Mouse (Mus musculus) spleen, adult 2 months (tissue): Measurements from ENCODE around the gene Hoxc9. TPM values are rescaled to one million over a fixed set of nuclear protein-coding genes. Genes with fewer than 3 reads are reported as not detected.

Source experiments
- DNase-seq, 2 experiments: peaks; one replicate each; pipeline versions ENCODE4 v3.0.0 to v3.0.0-alpha.2; 2012 to 2021; ENCODE audit warnings: low spot score in 2 of 2, low read depth in 1 of 2
- H3K27ac ChIP-seq: fragments of 200-500 bp; 2 replicates; pipeline ENCODE4 v1.5.1; 2012; ENCODE audit warnings: low read length, inconsistent platforms; ENCODE audit not compliant: insufficient read depth
- H3K27me3 ChIP-seq: fragments of 200-500 bp; 2 replicates; pipeline ENCODE4 v1.6.1; 2012; ENCODE audit warnings: mild to moderate bottlenecking, moderate library complexity, low read length, inconsistent platforms; ENCODE audit not compliant: control insufficient read depth, insufficient read depth
- H3K36me3 ChIP-seq: fragments of 200-500 bp; 2 replicates; pipeline ENCODE4 v1.6.1; 2012; ENCODE audit warnings: mild to moderate bottlenecking, low read length, inconsistent platforms; ENCODE audit not compliant: control insufficient read depth, insufficient read depth
- H3K4me1 ChIP-seq: fragments of 200-500 bp; 2 replicates; pipeline ENCODE4 v1.6.1; 2011; ENCODE audit warnings: inconsistent platforms; ENCODE audit not compliant: control insufficient read depth, insufficient read depth, insufficient read length
- H3K4me3 ChIP-seq: fragments of 200-500 bp; 2 replicates; pipeline ENCODE4 v1.5.1; 2011; ENCODE audit warnings: mild to moderate bottlenecking, inconsistent platforms; ENCODE audit not compliant: insufficient read depth, insufficient read length; ENCODE audit errors: extremely low read depth
- CTCF ChIP-seq: fragments of 200-500 bp; IDR thresholded peaks from 2 replicates; pipeline ENCODE4 v1.5.1; 2011; ENCODE audit warnings: mild to moderate bottlenecking, inconsistent platforms; ENCODE audit not compliant: insufficient read depth, insufficient read length, insufficient replicate concordance; ENCODE audit errors: extremely low read depth
- POLR2A ChIP-seq: fragments of 200-500 bp; IDR thresholded peaks from 2 replicates; pipeline ENCODE4 v1.6.1; 2011; ENCODE audit warnings: low read depth, low read length, inconsistent platforms
- WGBS: fragments of 180-500 bp; shearing (Covaris S2); methylation state at CpG from one replicate; pipeline ENCODE4 v1.1.7; 2018; 5-methylcytosine and 5-hydroxymethylcytosine counted together
- polyA plus RNA-seq: library from polyadenylated mRNA; depleted of rRNA; stranded (reverse); fragments of >200 nt; gene quantifications from 2 replicates; pipeline ENCODE4 v1.2.3, GENCODE M21; 2012

The Hoxc9 gene
- polyA plus RNA-seq, 1 experiment: not detected

- no peak overlapping the region for H3K4me3 ChIP-seq
- H3K4me1 ChIP-seq: no peaks in the 10 kb centered on the region
- no peak for DNase-seq
- 8% methylated on average over 3 of the region's 3 CpGs for WGBS
- TF ChIP-seq POLR2A: no peak
- TF ChIP-seq CTCF: no peak
- no peaks in the 10 kb centered on the region for H3K36me3 ChIP-seq
- H3K27ac ChIP-seq: no peak overlapping the region
- H3K27me3 ChIP-seq: peaks cover 38% of the 10 kb centered on the region
Measured at GRCm38 (mm10) chr15:102992863-102993262, 16.6 kb downstream of the Hoxc9 start.

GRCm38 (mm10) chr15:102996548-102996947, 20.3 kb downstream of the Hoxc9 start:
- Histone ChIP-seq H3K36me3 (no peaks in the 10 kb centered on the region), H3K4me3 (no peak overlapping the region), H3K4me1 (no peaks in the 10 kb centered on the region; the same call in 1 of the 2 replicates), H3K27me3 (peaks cover 50% of the 10 kb centered on the region), H3K27ac (no peak overlapping the region)
- 8% methylated on average over 9 of the region's 9 CpGs for WGBS
- no peak for TF ChIP-seq POLR2A
- no peak for TF ChIP-seq CTCF
- no peak for DNase-seq

GRCm38 (mm10) chr15:102997431-102997830, 21.2 kb downstream of the Hoxc9 start:
- WGBS: 18% methylated on average over 3 of the region's 3 CpGs
- peaks cover 46% of the 10 kb centered on the region for H3K27me3 ChIP-seq
- no peak for DNase-seq
- no peaks in the 10 kb centered on the region; the same call in 1 of the 2 replicates for H3K4me1 ChIP-seq
- H3K36me3 ChIP-seq: no peaks in the 10 kb centered on the region
- no peak overlapping the region for H3K4me3 ChIP-seq
- TF ChIP-seq POLR2A (no peak), CTCF (no peak)
- H3K27ac ChIP-seq: no peak overlapping the region

GRCm38 (mm10) chr15:102997939-102998355, 21.7 kb downstream of the Hoxc9 start, which contains the start of gene Hoxc6:
TSS of gene Hoxc6 (plus strand) at chr15:102998257.
- Histone ChIP-seq H3K27me3 (peaks cover 44% of the 10 kb centered on the region), H3K4me3 (peak within 1 kb of the TSS; percentile 44; the same call in 1 of the 2 replicates), H3K27ac (no peak within 1 kb of the TSS), H3K4me1 (no peaks in the 10 kb centered on the region; the same call in 1 of the 2 replicates), H3K36me3 (no peaks in the 10 kb centered on the region)
- 6% methylated on average over 19 of the region's 19 CpGs for WGBS
- TF ChIP-seq CTCF: no peak
- no peak for TF ChIP-seq POLR2A
- no peak for DNase-seq

- no peak for DNase-seq
- Histone ChIP-seq H3K4me3 (peak overlapping the region; percentile 44; the same call in 1 of the 2 replicates), H3K4me1 (no peaks in the 10 kb centered on the region; the same call in 1 of the 2 replicates), H3K27me3 (peaks cover 45% of the 10 kb centered on the region), H3K36me3 (no peaks in the 10 kb centered on the region), H3K27ac (no peak overlapping the region)
- no peak for TF ChIP-seq POLR2A
- no peak for TF ChIP-seq CTCF
- 5% methylated on average over 19 of the region's 19 CpGs for WGBS
Measured at GRCm38 (mm10) chr15:102998608-102999182, 22.5 kb downstream of the Hoxc9 start.

GRCm38 (mm10) chr15:102999183-102999831, 23.1 kb downstream of the Hoxc9 start:
- TF ChIP-seq CTCF (no peak), POLR2A (no peak)
- peak in 1 of 2 experiments; percentile 50 for DNase-seq

GRCm38 (mm10) chr15:102999955-103000354, 23.7 kb downstream of the Hoxc9 start:
- no peak overlapping the region for H3K27ac ChIP-seq

More at GRCm38 (mm10) chr15:102999183-102999831, 23.1 kb downstream of the Hoxc9 start:
- Histone ChIP-seq H3K4me1 (no peaks in the 10 kb centered on the region; the same call in 1 of the 2 replicates), H3K4me3 (peak overlapping the region; percentile 44), H3K27me3 (peaks cover 46% of the 10 kb centered on the region), H3K36me3 (no peaks in the 10 kb centered on the region), H3K27ac (no peak overlapping the region)
- WGBS: 4% methylated on average over 33 of the region's 33 CpGs

More at GRCm38 (mm10) chr15:102999955-103000354, 23.7 kb downstream of the Hoxc9 start:
- no peak overlapping the region for H3K4me3 ChIP-seq
- peaks cover 46% of the 10 kb centered on the region for H3K27me3 ChIP-seq
- DNase-seq: no peak
- 32% methylated on average over 11 of the region's 11 CpGs for WGBS
- TF ChIP-seq POLR2A (no peak), CTCF (no peak)
- no peaks in the 10 kb centered on the region; the same call in 1 of the 2 replicates for H3K4me1 ChIP-seq
- no peaks in the 10 kb centered on the region for H3K36me3 ChIP-seq
